Mouse (Mus musculus): ENCODE measurements around the gene Hcn2. TPM values are rescaled to one million over a fixed set of nuclear protein-coding genes. Genes with fewer than 3 reads are reported as not detected.

Hcn2 gene
- polyA plus RNA-seq, 1 experiment from 2014 or later = 0.04 TPM

GRCm38 (mm10) chr10:79681591-79682245, 34.7 kb upstream of the Hcn2 start, which contains the start of gene Cdc34:
Gene Cdc34 (plus strand): TSS chr10:79682195.
- Histone ChIP-seq H3K27me3 (ENCODE audit: low read depth, poor library complexity, severe bottlenecking) (no peaks in the 10 kb centered on the region), H3K4me1 (peaks cover 25% of the 10 kb centered on the region), H3K4me3 (peak within 1 kb of the TSS; percentile 89), H3K27ac (peak within 1 kb of the TSS; percentile 89), H3K9me3 (replicated peaks) (no peaks in the 10 kb centered on the region), H3K36me3 (peaks cover 30% of the 10 kb centered on the region)
- peak; percentile 99 for DNase-seq (ENCODE audit: low spot score)
- WGBS = under 1% methylated on average over 83 of the region's 84 CpGs

DNA sequence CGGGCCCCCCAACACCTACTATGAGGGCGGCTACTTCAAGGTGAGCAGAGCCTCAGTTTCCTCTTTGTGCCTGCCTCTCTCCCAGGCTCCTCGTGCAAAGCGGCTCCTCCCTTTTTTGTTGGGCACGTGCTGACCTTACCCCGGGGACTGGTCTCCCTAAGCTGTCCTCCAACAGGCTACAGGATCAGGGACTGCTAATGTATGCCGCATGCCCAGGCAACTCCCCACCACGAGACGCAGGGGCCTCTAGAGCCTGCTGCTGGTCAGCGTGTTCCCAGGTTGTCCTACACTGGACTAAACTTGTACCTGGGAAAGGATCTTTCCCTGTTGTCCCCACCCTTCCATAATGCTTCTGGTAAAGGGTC, 33.9 kb upstream of the Hcn2 start:
- Histone ChIP-seq H3K27me3 (ENCODE audit: low read depth, poor library complexity, severe bottlenecking) (no peaks in the 10 kb centered on the region), H3K4me1 (peaks cover 25% of the 10 kb centered on the region), H3K36me3 (peaks cover 39% of the 10 kb centered on the region), H3K27ac (peak overlapping the region; percentile 89), H3K4me3 (peak overlapping the region; percentile 89), H3K9me3 (replicated peaks) (no peaks in the 10 kb centered on the region)
- DNase-seq (ENCODE audit: low spot score) = peak; percentile 54
- WGBS = 0% methylated on average over 10 of the region's 10 CpGs

DNA sequence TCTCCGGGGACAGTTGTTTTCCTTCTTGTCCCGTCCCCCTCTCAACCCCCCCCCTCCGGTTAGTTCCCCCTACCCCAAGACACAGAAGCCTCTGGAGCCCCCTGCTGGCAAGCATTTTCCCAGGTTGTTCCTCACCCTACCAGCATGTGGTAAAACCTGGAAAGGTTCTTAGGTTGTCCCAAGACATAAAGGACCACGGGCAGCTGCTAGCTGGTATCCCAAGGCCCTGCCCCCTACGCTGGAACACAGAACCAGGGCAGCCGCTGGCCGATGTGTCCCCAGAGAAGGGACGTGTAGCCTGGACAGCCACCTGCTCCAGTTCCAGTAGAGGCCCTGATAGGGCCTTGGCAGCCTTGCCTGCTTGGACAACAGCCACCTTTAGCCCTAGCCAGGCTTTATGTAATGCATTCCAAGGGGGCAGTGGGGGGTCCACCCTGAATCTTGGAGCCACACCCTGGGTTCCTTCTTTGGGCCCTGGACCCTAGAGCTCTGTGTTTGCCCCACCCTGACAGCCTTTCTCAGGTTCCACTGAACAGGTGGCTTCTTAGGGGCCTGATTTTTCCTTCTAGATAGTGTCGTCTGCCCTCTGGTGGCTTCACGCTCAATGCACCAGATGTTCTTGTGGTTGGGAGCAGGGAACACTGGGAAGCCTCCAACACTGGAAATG, 33.4 kb upstream of the Hcn2 start:
- Histone ChIP-seq H3K36me3 (peaks cover 44% of the 10 kb centered on the region), H3K27ac (peak overlapping the region; percentile 89), H3K4me1 (peaks cover 25% of the 10 kb centered on the region), H3K27me3 (ENCODE audit: low read depth, poor library complexity, severe bottlenecking) (no peaks in the 10 kb centered on the region), H3K9me3 (replicated peaks) (no peaks in the 10 kb centered on the region), H3K4me3 (peak overlapping the region; percentile 89)
- WGBS = 6% methylated on average over 10 of the region's 10 CpGs
- peak; percentile 70 for DNase-seq (ENCODE audit: low spot score)

GRCm38 (mm10) chr10:79683726-79684640, 32.5 kb upstream of the Hcn2 start:
- no peak for DNase-seq (ENCODE audit: low spot score)
- 90% methylated on average over 6 of the region's 6 CpGs for WGBS
- Histone ChIP-seq H3K36me3 (peaks cover 53% of the 10 kb centered on the region), H3K9me3 (replicated peaks) (no peaks in the 10 kb centered on the region), H3K4me3 (peak overlapping the region; percentile 89), H3K27me3 (ENCODE audit: low read depth, poor library complexity, severe bottlenecking) (no peaks in the 10 kb centered on the region), H3K4me1 (peaks cover 25% of the 10 kb centered on the region), H3K27ac (peak overlapping the region; percentile 89; the same call in 1 of the 2 replicates)

GRCm38 (mm10) chr10:79684770-79685600, 31.4 kb upstream of the Hcn2 start:
- H3K27ac ChIP-seq = no peak overlapping the region
- no peak for DNase-seq (ENCODE audit: low spot score)
- no peak overlapping the region for H3K4me3 ChIP-seq
- no peaks in the 10 kb centered on the region for H3K9me3 ChIP-seq (replicated peaks)
- peaks cover 63% of the 10 kb centered on the region for H3K36me3 ChIP-seq
- H3K27me3 ChIP-seq (ENCODE audit: low read depth, poor library complexity, severe bottlenecking) = no peaks in the 10 kb centered on the region
- WGBS = 96% methylated on average over 25 of the region's 25 CpGs
- H3K4me1 ChIP-seq = peaks cover 25% of the 10 kb centered on the region

DNA sequence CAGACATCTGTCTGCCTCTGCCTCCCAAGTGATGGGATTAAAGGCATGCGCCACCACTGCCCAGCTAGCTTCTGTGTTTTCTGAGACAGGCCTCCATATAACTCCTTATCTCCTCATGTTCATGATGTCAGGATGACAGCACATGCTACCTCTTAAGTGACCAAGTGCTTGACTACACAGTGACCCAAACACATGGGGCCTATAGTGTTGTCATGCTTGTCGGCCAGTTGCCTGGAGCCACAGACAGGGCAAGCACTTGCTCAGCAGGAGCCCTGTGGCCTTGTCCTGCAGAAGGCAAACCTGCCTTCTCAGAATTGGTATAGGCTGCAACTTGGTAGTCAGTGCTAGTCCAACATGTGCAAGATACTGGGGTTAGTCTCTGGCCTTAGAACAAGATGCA, 30.2 kb upstream of the Hcn2 start:
- H3K36me3 ChIP-seq = peaks cover 64% of the 10 kb centered on the region
- 90% methylated on average over 2 of the region's 2 CpGs for WGBS

GRCm38 (mm10) chr10:79686691-79687090, 29.7 kb upstream of the Hcn2 start:
- H3K27ac ChIP-seq = no peak overlapping the region
- no peaks in the 10 kb centered on the region for H3K9me3 ChIP-seq (replicated peaks)
- peaks cover 64% of the 10 kb centered on the region for H3K36me3 ChIP-seq
- no peak overlapping the region for H3K4me3 ChIP-seq
- no peak for DNase-seq (ENCODE audit: low spot score)
- 89% methylated on average over 1 of the region's 1 CpGs for WGBS
- no peaks in the 10 kb centered on the region for H3K27me3 ChIP-seq (ENCODE audit: low read depth, poor library complexity, severe bottlenecking)
- H3K4me1 ChIP-seq = peaks cover 17% of the 10 kb centered on the region

More for the DNA sequence above, 30.2 kb upstream of the Hcn2 start:
- no peaks in the 10 kb centered on the region for H3K27me3 ChIP-seq (ENCODE audit: low read depth, poor library complexity, severe bottlenecking)
- H3K4me3 ChIP-seq = no peak overlapping the region
- no peak overlapping the region for H3K27ac ChIP-seq
- H3K9me3 ChIP-seq (replicated peaks) = no peaks in the 10 kb centered on the region
- H3K4me1 ChIP-seq = peaks cover 18% of the 10 kb centered on the region
- no peak for DNase-seq (ENCODE audit: low spot score)

GRCm38 (mm10) chr10:79687513-79687912, 28.9 kb upstream of the Hcn2 start:
- WGBS = 91% methylated on average over 6 of the region's 6 CpGs
- Histone ChIP-seq H3K27me3 (ENCODE audit: low read depth, poor library complexity, severe bottlenecking) (no peaks in the 10 kb centered on the region), H3K9me3 (replicated peaks) (no peaks in the 10 kb centered on the region), H3K36me3 (peaks cover 66% of the 10 kb centered on the region), H3K4me3 (no peak overlapping the region), H3K4me1 (peaks cover 17% of the 10 kb centered on the region), H3K27ac (no peak overlapping the region)
- no peak for DNase-seq (ENCODE audit: low spot score)

- H3K27me3 ChIP-seq (ENCODE audit: low read depth, poor library complexity, severe bottlenecking) = no peaks in the 10 kb centered on the region
- no peaks in the 10 kb centered on the region for H3K9me3 ChIP-seq (replicated peaks)
- no peak within 1 kb of the TSS for H3K4me3 ChIP-seq
- H3K4me1 ChIP-seq = peaks cover 7% of the 10 kb centered on the region
- no peak for DNase-seq (ENCODE audit: low spot score)
- WGBS = 77% methylated on average over 4 of the region's 4 CpGs
- no peak within 1 kb of the TSS for H3K27ac ChIP-seq
- H3K36me3 ChIP-seq = peaks cover 66% of the 10 kb centered on the region
Observed at GRCm38 (mm10) chr10:79688720-79689119, 27.7 kb upstream of the Hcn2 start, which contains the start of gene Gzmm. Gene Gzmm (plus strand): TSS chr10:79689020.

DNA sequence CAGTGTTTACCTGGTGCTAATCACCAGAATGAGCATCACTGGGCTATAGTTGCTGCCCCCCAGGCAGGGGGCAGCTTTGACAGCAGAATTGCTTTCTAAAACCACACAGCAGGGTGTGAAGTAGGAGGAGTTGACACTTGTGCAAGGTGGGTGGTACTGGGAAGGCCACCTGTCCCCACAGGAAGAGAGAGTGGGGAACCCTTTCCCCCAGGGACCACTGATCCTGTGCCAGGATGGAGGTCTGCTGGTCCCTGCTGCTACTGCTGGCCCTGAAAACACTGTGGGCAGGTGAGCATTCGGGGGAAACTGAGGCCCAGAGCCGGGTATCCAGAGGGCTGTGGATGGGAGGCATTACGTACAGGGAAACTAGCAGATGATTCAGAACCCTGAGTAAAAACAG, 27.3 kb upstream of the Hcn2 start:
- WGBS = 90% methylated on average over 3 of the region's 3 CpGs
- Histone ChIP-seq H3K27ac (no peak overlapping the region), H3K9me3 (replicated peaks) (no peaks in the 10 kb centered on the region), H3K4me3 (no peak overlapping the region), H3K36me3 (peaks cover 61% of the 10 kb centered on the region), H3K4me1 (peaks cover 2% of the 10 kb centered on the region), H3K27me3 (ENCODE audit: low read depth, poor library complexity, severe bottlenecking) (no peaks in the 10 kb centered on the region)
- no peak for DNase-seq (ENCODE audit: low spot score)

DNA sequence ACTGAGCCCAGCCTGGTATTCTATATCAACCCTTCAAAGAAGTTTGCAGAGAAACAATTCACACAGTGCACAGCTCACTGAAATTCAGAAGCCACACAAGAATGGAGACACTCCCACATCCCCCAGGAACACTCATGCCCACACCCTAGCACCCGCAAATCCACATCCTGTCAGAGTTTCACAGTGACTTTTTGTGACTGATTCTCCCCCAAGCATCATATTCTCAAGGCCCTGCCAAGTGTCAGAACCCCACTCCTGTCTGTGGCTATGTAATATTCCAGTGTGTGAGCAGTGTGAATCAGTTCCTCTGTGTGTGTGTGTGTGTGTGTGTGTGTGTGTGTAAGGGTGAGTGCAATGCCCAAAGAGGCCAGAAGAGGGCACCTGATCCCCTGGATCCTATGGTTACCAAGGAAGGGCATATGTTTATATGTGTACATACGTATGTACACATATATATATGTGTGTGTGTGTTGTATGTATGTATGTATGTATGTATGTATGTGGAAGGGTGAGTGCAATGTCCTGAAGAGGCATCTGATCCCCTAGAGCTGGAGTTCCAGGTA, 24.4 kb upstream of the Hcn2 start:
- Histone ChIP-seq H3K27me3 (ENCODE audit: low read depth, poor library complexity, severe bottlenecking) (no peaks in the 10 kb centered on the region), H3K27ac (no peak overlapping the region), H3K4me3 (no peak overlapping the region), H3K36me3 (peaks cover 32% of the 10 kb centered on the region), H3K9me3 (replicated peaks) (no peaks in the 10 kb centered on the region), H3K4me1 (peaks cover 15% of the 10 kb centered on the region)
- DNase-seq (ENCODE audit: low spot score) = no peak
- WGBS = 96% methylated on average over 2 of the region's 2 CpGs

Data from limb, embryonic 10.5 days (tissue).